Mouse (Mus musculus) stomach, postnatal 0 days (tissue): ENCODE data around the gene Ginm1. TPM values are rescaled to one million over a fixed set of nuclear protein-coding genes. Genes with fewer than 3 reads are reported as not detected.

ENCODE experiments used
- ATAC-seq: fragments of 200-750 bp; cut with Nextera tagmentation; 2 replicates; pipeline ENCODE4 v1.8.0; 2017; ENCODE audit not compliant: low FRiP score, low TSS enrichment
- DNase-seq: peaks from one replicate; pipeline ENCODE4 v3.0.0-alpha.2; 2016; ENCODE audit warnings: low spot score
- H3K27ac ChIP-seq: fragments of 300-500 bp; sonication (generic); replicated peaks from 2 replicates; pipeline ENCODE4 v1.5.1; 2014; ENCODE audit warnings: mild to moderate bottlenecking, control low read depth
- H3K27me3 ChIP-seq: fragments of 300-500 bp; sonication (generic); 2 replicates; pipeline ENCODE4 v1.6.1; 2014; ENCODE audit warnings: low read length; ENCODE audit not compliant: control insufficient read depth, insufficient read depth
- H3K36me3 ChIP-seq: fragments of 300-500 bp; sonication (generic); 2 replicates; pipeline ENCODE4 v1.6.1; 2014; ENCODE audit warnings: low read length, mixed read lengths; ENCODE audit not compliant: control insufficient read depth, insufficient read depth
- H3K4me1 ChIP-seq: fragments of 300-500 bp; sonication (generic); replicated peaks from 2 replicates; pipeline ENCODE4 v1.6.1; 2014; ENCODE audit warnings: antibody characterized with exemption; ENCODE audit not compliant: control insufficient read depth, insufficient read depth
- H3K4me2 ChIP-seq: fragments of 300-500 bp; sonication (generic); replicated peaks from 2 replicates; pipeline ENCODE4 v1.6.1; 2014; ENCODE audit warnings: low read depth, mild to moderate bottlenecking, control low read depth, moderate library complexity
- H3K4me3 ChIP-seq: fragments of 300-500 bp; sonication (generic); 2 replicates; pipeline ENCODE4 v1.5.1; 2014; ENCODE audit warnings: low read depth, low read length, control low read depth
- H3K9ac ChIP-seq: fragments of 300-500 bp; sonication (generic); 2 replicates; pipeline ENCODE4 v1.6.1; 2014; ENCODE audit warnings: mild to moderate bottlenecking, low read length, control low read depth, mixed read lengths
- H3K9me3 ChIP-seq: fragments of 300-500 bp; sonication (generic); 2 replicates; pipeline ENCODE4 v1.6.1; 2016; ENCODE audit warnings: low read length; ENCODE audit not compliant: control insufficient read depth
- CTCF ChIP-seq: IDR thresholded peaks from 2 replicates; pipeline ENCODE4 v1.5.1; 2016; ENCODE audit warnings: antibody characterized with exemption, low read depth, mild to moderate bottlenecking, moderate library complexity
- EP300 ChIP-seq: optimal IDR thresholded peaks from 2 replicates; pipeline ENCODE3; 2016; ENCODE audit warnings: antibody characterized with exemption
- WGBS: fragments of 180-500 bp; shearing (Covaris S2); extraction: QIAGEN DNeasy Blood & Tissue Kit; methylation state at CpG from one replicate; pipeline ENCODE4 v1.1.7; 2014; 5-methylcytosine and 5-hydroxymethylcytosine counted together
- polyA plus RNA-seq: library from polyadenylated mRNA; unstranded; fragments of >200 nt; fragmentation: Nextera tagmentation; extraction: Ambion mirVana; gene quantifications from 2 replicates; pipeline ENCODE4 v1.2.1, GENCODE M21; 2015

Gene Ginm1
- polyA plus RNA-seq, 1 experiment from 2014 or later: 88.8 TPM

DNA sequence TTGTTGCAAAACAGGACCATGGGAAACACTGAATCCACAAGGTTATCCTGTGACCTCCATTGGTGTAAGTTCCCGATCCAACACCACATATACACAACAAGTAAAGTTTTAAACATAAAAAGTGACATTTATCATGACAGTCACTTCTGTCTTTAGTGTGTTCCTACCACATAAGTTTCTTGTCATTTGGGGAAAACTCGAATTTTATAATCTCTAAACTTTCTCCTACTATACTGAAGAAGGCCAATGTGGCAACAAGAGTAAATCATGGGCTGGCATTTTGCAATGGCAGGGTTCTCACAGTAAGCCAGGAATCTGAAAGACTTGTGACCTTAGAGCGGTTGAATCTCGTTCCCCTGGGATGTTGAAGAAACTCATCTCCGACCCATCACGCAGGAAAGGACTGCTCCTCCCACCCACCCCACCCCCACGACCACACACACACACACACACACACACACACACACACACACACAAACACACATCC is 12.8 kb downstream of the Ginm1 start:
- Histone ChIP-seq H3K4me2 (peak overlapping the region; percentile 80), H3K4me1 (no peaks in the 10 kb centered on the region), H3K27ac (no peak overlapping the region), H3K9ac (peak overlapping the region; percentile 93), H3K4me3 (peak overlapping the region; percentile 99), H3K27me3 (no peaks in the 10 kb centered on the region), H3K9me3 (no peaks in the 10 kb centered on the region), H3K36me3 (no peaks in the 10 kb centered on the region; the same call in 1 of the 2 replicates)
- ATAC-seq: peak; percentile 3; the same call in 1 of the 2 replicates
- DNase-seq: no peak
- WGBS: 15% methylated on average over 7 of the region's 7 CpGs
- TF ChIP-seq EP300 (no peak), CTCF (no peak)

DNA sequence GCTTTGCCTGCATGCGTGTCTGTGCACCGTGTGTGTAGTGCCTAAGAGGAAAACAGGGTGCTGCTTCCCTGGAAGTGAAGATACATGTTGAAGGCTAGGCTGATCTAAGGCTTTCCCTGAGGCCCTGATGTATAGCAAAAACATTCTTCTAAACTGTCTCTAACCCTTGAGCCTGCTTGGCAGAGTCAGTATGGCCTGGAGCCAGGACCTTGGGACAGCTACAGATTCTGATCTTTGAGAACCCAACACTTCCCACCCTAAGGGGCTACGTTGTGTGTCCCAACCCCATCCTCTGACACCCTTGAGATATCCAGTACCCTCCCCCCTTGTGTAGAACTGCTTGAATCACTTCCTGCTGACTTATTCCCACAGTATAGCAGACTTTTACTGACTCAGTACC is 14.3 kb downstream of the Ginm1 start:
- WGBS: 92% methylated on average over 3 of the region's 3 CpGs
- Histone ChIP-seq H3K27ac (no peak overlapping the region), H3K9ac (no peak overlapping the region), H3K27me3 (no peaks in the 10 kb centered on the region), H3K36me3 (peaks cover 5% of the 10 kb centered on the region), H3K4me3 (no peak overlapping the region), H3K9me3 (no peaks in the 10 kb centered on the region), H3K4me2 (no peak overlapping the region), H3K4me1 (no peaks in the 10 kb centered on the region)
- ATAC-seq (no peak), DNase-seq (no peak)
- no peak for TF ChIP-seq EP300
- no peak for TF ChIP-seq CTCF

DNA sequence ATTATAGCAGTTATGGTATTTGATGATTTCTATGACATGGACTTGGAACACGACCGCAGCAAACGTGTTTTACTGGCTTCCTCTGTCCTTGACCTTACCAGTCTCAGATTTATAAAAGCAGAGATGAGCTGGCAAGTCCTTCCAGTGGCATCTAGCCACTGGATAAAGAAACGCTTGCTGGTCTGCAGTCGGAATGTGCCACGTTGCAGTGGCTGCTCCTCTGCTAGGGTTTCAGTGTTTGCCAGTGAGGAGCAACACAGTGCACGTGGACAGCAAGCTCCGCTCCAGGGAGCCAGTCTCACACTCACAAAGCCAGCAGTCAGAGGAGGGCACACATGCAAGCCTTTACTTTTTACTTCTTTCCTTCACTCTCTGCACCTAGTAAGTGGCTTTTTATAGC is 17.2 kb downstream of the Ginm1 start:
- Histone ChIP-seq H3K36me3 (peaks cover 12% of the 10 kb centered on the region), H3K4me1 (no peaks in the 10 kb centered on the region), H3K9ac (no peak overlapping the region), H3K9me3 (no peaks in the 10 kb centered on the region), H3K27ac (no peak overlapping the region), H3K27me3 (no peaks in the 10 kb centered on the region), H3K4me3 (no peak overlapping the region), H3K4me2 (no peak overlapping the region)
- 87% methylated on average over 8 of the region's 8 CpGs for WGBS
- TF ChIP-seq EP300 (no peak), CTCF (no peak)
- ATAC-seq: no peak
- no peak for DNase-seq

DNA sequence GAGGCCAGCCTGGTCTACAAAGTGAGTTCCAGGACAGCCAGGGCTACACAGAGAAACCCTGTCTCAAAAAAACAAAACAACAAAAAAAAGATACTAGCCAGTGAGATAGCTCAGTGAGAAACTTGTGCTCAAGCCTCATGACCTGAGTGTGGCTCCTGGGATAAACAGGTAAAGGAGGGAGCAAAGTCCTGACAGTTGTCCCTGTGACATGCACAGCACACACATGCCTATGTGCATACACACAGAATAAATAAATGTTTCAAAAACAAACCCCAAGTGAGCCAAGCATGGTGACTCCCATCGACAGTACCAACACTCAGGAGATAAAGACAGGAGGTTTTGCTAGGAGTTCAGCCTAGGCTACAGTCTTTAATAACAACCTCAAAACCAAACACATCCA is 19.9 kb downstream of the Ginm1 start:
- DNase-seq (no peak), ATAC-seq (no peak)
- H3K4me3 ChIP-seq: no peak overlapping the region
- H3K27ac ChIP-seq: no peak overlapping the region
- peaks cover 14% of the 10 kb centered on the region for H3K36me3 ChIP-seq
- no peak overlapping the region for H3K9ac ChIP-seq
- WGBS: 64% methylated on average over 1 of the region's 1 CpGs
- H3K4me2 ChIP-seq: no peak overlapping the region
- no peaks in the 10 kb centered on the region for H3K27me3 ChIP-seq
- H3K4me1 ChIP-seq: no peaks in the 10 kb centered on the region
- TF ChIP-seq CTCF (no peak), EP300 (no peak)
- no peaks in the 10 kb centered on the region for H3K9me3 ChIP-seq

DNA sequence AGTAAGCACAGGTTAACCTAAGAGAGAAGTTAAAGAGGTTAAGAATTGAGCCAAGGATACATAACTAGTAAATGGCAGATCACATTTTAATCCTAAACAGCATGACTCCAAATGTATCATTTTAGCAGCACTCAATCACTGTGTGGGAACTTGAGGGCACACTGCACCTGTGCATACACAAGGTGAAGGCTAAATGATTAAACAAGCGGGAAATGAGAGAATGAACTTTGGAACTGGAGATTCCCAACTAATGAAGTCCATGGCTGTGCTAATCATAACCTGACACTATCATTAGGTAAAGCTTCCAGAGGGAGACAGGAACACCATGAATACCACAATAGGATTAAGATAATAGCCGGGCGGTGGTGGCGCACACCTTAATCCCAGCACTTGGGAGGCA is 20.3 kb downstream of the Ginm1 start:
- 89% methylated on average over 4 of the region's 4 CpGs for WGBS
- Histone ChIP-seq H3K4me2 (no peak overlapping the region), H3K4me1 (no peaks in the 10 kb centered on the region), H3K27ac (no peak overlapping the region), H3K36me3 (peaks cover 14% of the 10 kb centered on the region), H3K27me3 (no peaks in the 10 kb centered on the region), H3K9me3 (no peaks in the 10 kb centered on the region), H3K4me3 (no peak overlapping the region), H3K9ac (no peak overlapping the region)
- no peak for ATAC-seq
- no peak for DNase-seq
- TF ChIP-seq CTCF (no peak), EP300 (no peak)

DNA sequence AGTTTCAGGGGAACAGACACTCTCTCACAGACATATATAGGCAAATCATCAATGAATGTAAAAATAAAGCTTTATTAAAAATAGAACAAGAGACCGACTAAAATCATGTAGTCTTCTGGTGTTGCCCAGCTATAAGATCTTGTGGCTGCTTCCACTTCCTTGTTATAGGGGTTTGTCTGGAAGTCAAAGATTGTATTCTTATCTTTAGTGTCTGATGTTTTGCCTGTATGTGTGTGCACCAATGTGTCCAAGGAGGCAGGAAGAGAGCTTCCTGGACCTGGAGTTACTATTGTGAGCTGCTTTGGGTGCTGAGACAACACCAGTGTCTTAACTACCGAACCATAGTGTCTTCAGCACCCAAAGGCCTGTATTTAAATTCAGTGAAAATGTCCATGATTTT is 35.1 kb downstream of the Ginm1 start:
- ATAC-seq: no peak
- no peaks in the 10 kb centered on the region for H3K27me3 ChIP-seq
- H3K36me3 ChIP-seq: peaks cover 13% of the 10 kb centered on the region
- H3K4me2 ChIP-seq: no peak overlapping the region
- no peak overlapping the region for H3K27ac ChIP-seq
- WGBS: 91% methylated on average over 2 of the region's 2 CpGs
- no peak overlapping the region for H3K4me3 ChIP-seq
- no peaks in the 10 kb centered on the region for H3K9me3 ChIP-seq
- DNase-seq: no peak
- TF ChIP-seq CTCF (no peak), EP300 (no peak)
- H3K4me1 ChIP-seq: no peaks in the 10 kb centered on the region
- H3K9ac ChIP-seq: no peak overlapping the region
